In the genomic region with DNA sequence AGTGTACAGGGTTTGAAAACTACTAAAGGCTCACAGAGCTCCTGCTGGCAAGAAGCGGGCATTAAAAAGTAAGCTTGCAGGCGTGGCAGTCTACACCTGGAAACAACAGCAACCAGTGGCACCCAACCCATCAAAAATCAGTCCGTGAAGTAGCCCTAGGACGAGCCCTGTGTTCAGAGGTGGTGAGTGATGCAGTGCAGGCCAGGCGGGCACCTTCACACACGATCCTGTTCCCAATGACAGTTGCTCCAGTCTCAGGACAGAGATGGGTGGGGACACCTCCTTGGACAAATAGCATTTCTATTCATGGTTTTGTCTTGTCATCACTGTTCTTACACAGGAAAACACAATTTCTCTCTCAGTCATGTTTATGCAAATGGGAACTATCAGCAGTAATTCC, we compare ENCODE assay signal across 26 mouse cellular contexts.
"Had no signal": no experiment of that assay in that cellular context is flagged by ENCODE, and none has a peak within 500 bp of the region (broad histone marks: within the 10 kb centered on the region; RNA-seq: fewer than 3 reads in every experiment).

No protein-coding gene starts in this region.

- H3K9ac ChIP-seq: hindbrain, embryonic 12.5 days; hindbrain, embryonic 14.5 days; intestine, embryonic 15.5 days; limb, embryonic 12.5 days; liver, embryonic 13.5 days; liver, embryonic 15.5 days; liver, postnatal 0 days had no signal

- H3K4me3 ChIP-seq: gastrocnemius, adult 2 months; hindbrain, embryonic 10.5 days; hindbrain, embryonic 12.5 days; intestine, embryonic 15.5 days; left cerebral cortex, adult 2 months; limb, embryonic 10.5 days; limb, embryonic 12.5 days; liver, embryonic 13.5 days; liver, embryonic 15.5 days had no signal

- H3K9me3 ChIP-seq: hindbrain, embryonic 10.5 days; hindbrain, embryonic 12.5 days; intestine, embryonic 15.5 days; limb, embryonic 10.5 days; limb, embryonic 12.5 days; liver, embryonic 13.5 days; liver, embryonic 15.5 days had no signal

- H3K27ac ChIP-seq: gastrocnemius, adult 2 months; hindbrain, embryonic 10.5 days; hindbrain, embryonic 12.5 days; hindbrain, embryonic 14.5 days; intestine, embryonic 15.5 days; left cerebral cortex, adult 2 months; limb, embryonic 10.5 days; limb, embryonic 12.5 days; liver, embryonic 13.5 days; liver, embryonic 15.5 days had no signal

- DNase-seq: gastrocnemius, adult 2 months; gastrocnemius, postnatal 10 days; gastrocnemius, postnatal 25 days; heart, postnatal 4 days; kidney, adult 18-20 months; kidney, adult 8-10 months; kidney, postnatal 10 days; kidney, postnatal 25 days; kidney, postnatal 4 days; liver; liver, embryonic 13.5 days; liver, postnatal 0 days; lung, adult 2 months had no signal

- H3K4me2 ChIP-seq: hindbrain, embryonic 12.5 days; hindbrain, embryonic 14.5 days; intestine, embryonic 15.5 days; limb, embryonic 12.5 days; liver, embryonic 11.5 days; liver, embryonic 13.5 days; liver, embryonic 15.5 days had no signal

- ATAC-seq: forebrain, embryonic 16.5 days; hindbrain, embryonic 16.5 days; inflammation-experienced regulatory T-cells, adult 6 months; intestine, embryonic 15.5 days; intestine, postnatal 0 days; liver, postnatal 0 days had no signal

- H3K27me3 ChIP-seq: hindbrain, embryonic 12.5 days; intestine, embryonic 15.5 days; limb, embryonic 12.5 days; liver, embryonic 13.5 days; liver, embryonic 15.5 days had no signal

- H3K4me1 ChIP-seq: intestine, embryonic 15.5 days; limb, embryonic 10.5 days; limb, embryonic 12.5 days; liver, embryonic 13.5 days; liver, embryonic 15.5 days had no signal
